Mouse (Mus musculus): ENCODE data around the gene Mgst3. TPM values are rescaled to one million over a fixed set of nuclear protein-coding genes. Genes with fewer than 3 reads are reported as not detected.

Gene Mgst3
- polyA plus RNA-seq, 1 experiment from 2014 or later: 59.3 TPM

DNA sequence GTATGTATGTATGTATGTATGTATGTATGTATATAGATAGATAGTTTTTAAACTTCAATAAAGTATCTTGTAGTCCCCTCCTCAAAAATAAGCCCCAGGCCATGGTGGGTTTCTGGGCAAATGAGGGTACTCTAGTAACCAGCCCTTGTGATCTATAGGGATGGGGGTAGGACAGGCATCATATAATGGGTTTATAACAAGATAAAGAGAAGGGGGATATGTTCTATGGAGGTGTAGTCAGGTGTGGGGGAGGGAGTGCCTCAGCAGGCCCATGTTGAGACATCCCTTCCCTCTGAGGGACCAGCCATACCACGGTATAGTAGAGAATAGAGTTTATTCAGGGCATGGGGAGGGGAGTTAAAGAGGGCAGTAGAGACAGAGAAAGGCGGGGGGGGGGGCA lies 7.2 kb downstream of the Mgst3 start:
- Histone ChIP-seq H3K9ac (no peak overlapping the region), H3K36me3 (ENCODE audit: poor library complexity, severe bottlenecking) (no peaks in the 10 kb centered on the region), H3K4me3 (no peak overlapping the region), H3K4me2 (no peak overlapping the region), H3K9me3 (replicated peaks) (no peaks in the 10 kb centered on the region), H3K27ac (no peak overlapping the region), H3K27me3 (0 out of 2 replicates have a peak, but pooled peaks cover 2% of the 10 kb centered on the region), H3K4me1 (0 out of 2 replicates have a peak, but pooled peaks cover 6% of the 10 kb centered on the region)
- no peak for ATAC-seq
- WGBS: 45% methylated on average over 2 of the region's 2 CpGs

DNA sequence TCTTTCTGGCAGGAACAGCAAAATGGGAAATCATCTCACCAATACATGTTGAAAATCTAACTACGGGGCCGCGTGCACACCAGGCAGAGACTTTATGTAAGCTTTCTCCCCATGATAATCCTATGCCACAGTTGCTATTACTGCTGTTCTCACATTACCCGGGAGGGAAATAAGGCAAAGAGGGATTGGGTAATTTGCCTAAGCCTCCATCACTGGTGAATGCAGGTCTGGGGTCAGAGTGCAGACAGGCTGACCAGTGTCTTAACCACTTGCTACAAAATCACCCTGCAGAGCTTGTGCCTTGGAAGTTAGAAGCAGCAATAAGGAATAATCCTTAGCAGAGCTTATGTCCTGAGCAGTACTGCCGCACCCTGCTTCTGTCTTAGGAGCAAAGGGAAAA lies 8.0 kb downstream of the Mgst3 start:
- no peak overlapping the region for H3K9ac ChIP-seq
- H3K4me3 ChIP-seq: no peak overlapping the region
- 0 out of 2 replicates have a peak, but pooled peaks cover 6% of the 10 kb centered on the region for H3K4me1 ChIP-seq
- no peaks in the 10 kb centered on the region for H3K36me3 ChIP-seq (ENCODE audit: poor library complexity, severe bottlenecking)
- no peaks in the 10 kb centered on the region for H3K27me3 ChIP-seq
- H3K4me2 ChIP-seq: no peak overlapping the region
- WGBS: 57% methylated on average over 5 of the region's 5 CpGs
- no peaks in the 10 kb centered on the region for H3K9me3 ChIP-seq (replicated peaks)
- no peak overlapping the region for H3K27ac ChIP-seq
- no peak for ATAC-seq

DNA sequence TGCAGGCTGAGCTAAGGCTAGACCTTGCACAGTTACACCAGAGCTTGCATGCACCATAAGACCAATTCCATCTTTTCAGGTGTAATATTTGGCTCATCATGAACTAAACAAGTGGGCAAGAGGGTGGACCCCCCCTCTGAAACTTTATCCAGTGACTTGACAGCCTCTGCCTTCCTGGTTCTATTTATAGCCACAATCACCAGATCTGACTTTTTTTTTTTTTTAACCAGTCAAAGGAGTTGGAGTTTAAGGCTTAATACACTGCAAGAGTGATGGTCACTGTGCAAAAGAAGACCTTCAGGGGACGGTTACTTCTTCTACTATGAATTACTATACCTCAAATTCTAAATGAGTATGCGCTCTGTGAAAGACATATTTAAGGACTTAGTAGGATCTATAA lies 8.4 kb downstream of the Mgst3 start:
- no peak overlapping the region for H3K9ac ChIP-seq
- H3K4me2 ChIP-seq: no peak overlapping the region
- H3K9me3 ChIP-seq (replicated peaks): no peaks in the 10 kb centered on the region
- H3K4me1 ChIP-seq: 0 out of 2 replicates have a peak, but pooled peaks cover 6% of the 10 kb centered on the region
- no peak overlapping the region for H3K4me3 ChIP-seq
- H3K27ac ChIP-seq: no peak overlapping the region
- 97% methylated on average over 2 of the region's 2 CpGs for WGBS
- no peak for ATAC-seq
- no peaks in the 10 kb centered on the region for H3K36me3 ChIP-seq (ENCODE audit: poor library complexity, severe bottlenecking)
- H3K27me3 ChIP-seq: no peaks in the 10 kb centered on the region

DNA sequence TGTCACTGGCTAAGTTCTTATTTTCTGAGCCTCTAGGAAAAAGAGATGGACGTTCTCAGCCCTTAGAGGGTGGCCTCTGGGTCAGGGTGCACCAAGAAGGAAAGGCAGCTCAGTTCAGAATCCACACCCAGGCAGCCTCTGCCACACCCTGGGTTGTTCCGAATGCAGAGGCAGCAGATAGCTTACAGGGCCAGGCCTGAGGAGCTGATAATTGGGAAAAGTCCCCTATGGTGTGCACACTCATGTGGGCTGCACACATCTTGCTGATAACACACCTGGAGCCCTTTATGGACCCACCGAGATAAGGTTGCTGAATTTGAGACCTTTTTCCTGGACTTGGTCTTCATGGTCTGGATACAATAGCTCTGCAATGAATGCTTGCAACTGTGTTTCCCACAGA lies 9.5 kb downstream of the Mgst3 start:
- H3K27me3 ChIP-seq: no peaks in the 10 kb centered on the region
- H3K4me2 ChIP-seq: no peak overlapping the region
- 80% methylated on average over 3 of the region's 3 CpGs for WGBS
- no peak overlapping the region for H3K4me3 ChIP-seq
- ATAC-seq: no peak
- 0 out of 2 replicates have a peak, but pooled peaks cover 6% of the 10 kb centered on the region for H3K4me1 ChIP-seq
- no peak overlapping the region for H3K9ac ChIP-seq
- no peaks in the 10 kb centered on the region for H3K9me3 ChIP-seq (replicated peaks)
- H3K36me3 ChIP-seq (ENCODE audit: poor library complexity, severe bottlenecking): no peaks in the 10 kb centered on the region
- no peak overlapping the region for H3K27ac ChIP-seq

DNA sequence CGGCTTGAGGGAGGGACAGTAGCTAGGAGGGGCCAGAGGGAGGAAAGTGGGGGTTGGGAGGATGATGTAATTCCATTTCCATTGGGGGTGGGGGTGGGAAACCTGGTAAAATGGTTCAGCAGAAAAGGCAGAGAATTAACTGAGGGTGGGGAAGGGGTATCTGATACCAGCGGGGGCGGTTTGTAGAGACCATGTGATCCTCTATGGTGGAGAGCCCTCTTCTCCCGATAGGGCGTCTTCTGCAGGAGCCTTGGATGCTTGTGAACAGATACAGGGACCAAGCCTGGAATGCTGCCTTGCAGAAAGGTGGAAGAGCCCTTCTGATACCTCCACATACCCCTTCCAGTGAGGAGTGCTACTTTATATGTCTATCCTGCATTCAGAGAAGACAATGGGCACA lies 10.5 kb downstream of the Mgst3 start:
- Histone ChIP-seq H3K4me2 (no peak overlapping the region), H3K9me3 (replicated peaks) (no peaks in the 10 kb centered on the region), H3K9ac (no peak overlapping the region), H3K27me3 (no peaks in the 10 kb centered on the region), H3K4me3 (no peak overlapping the region), H3K36me3 (ENCODE audit: poor library complexity, severe bottlenecking) (no peaks in the 10 kb centered on the region), H3K4me1 (peaks cover 9% of the 10 kb centered on the region; the same call in 1 of the 2 replicates), H3K27ac (no peak overlapping the region)
- 84% methylated on average over 5 of the region's 5 CpGs for WGBS
- ATAC-seq: no peak

DNA sequence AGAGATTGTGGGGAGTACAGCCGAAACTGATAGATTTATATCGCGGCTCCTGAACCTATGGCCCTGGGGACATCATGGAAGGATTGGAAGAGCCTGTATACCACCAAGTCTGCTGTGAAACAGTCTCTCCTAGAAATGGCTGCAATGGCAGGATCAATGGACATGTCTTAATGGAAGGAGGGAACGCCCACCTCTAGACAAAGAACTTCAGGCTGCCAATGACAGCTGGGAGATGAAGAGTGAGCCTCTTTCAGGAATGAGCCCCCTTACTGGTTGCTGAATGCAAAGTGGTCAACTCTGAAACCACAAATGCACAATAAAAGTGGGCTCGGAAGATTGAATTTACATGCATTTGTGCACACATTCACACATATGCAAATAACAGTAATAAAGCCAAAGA lies 10.9 kb downstream of the Mgst3 start:
- Histone ChIP-seq H3K4me2 (no peak overlapping the region), H3K36me3 (ENCODE audit: poor library complexity, severe bottlenecking) (no peaks in the 10 kb centered on the region), H3K9ac (no peak overlapping the region), H3K4me1 (peaks cover 13% of the 10 kb centered on the region), H3K9me3 (replicated peaks) (no peaks in the 10 kb centered on the region), H3K27ac (no peak overlapping the region), H3K27me3 (no peaks in the 10 kb centered on the region), H3K4me3 (no peak overlapping the region)
- no peak for ATAC-seq
- WGBS: 78% methylated on average over 5 of the region's 5 CpGs

DNA sequence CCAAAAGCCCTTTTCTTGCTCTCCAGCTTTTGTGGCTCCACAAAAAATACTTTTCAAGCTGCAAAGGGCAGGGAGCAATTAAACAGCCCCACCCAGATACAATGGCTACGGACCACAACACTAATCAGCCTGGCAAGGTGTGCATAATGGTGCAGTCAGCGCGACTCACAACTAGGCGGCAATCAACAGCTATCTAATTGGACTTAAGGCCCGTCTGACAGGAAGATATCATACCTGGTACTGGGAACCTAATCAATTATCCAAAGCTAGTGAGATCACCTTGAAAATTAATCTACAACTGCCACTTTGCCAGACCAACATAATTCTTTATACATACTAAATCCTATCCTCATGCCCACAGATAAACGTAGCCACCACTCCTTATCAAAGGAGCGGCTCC lies 11.3 kb downstream of the Mgst3 start:
- WGBS: 79% methylated on average over 7 of the region's 7 CpGs
- Histone ChIP-seq H3K27ac (no peak overlapping the region), H3K4me2 (no peak overlapping the region)

DNA sequence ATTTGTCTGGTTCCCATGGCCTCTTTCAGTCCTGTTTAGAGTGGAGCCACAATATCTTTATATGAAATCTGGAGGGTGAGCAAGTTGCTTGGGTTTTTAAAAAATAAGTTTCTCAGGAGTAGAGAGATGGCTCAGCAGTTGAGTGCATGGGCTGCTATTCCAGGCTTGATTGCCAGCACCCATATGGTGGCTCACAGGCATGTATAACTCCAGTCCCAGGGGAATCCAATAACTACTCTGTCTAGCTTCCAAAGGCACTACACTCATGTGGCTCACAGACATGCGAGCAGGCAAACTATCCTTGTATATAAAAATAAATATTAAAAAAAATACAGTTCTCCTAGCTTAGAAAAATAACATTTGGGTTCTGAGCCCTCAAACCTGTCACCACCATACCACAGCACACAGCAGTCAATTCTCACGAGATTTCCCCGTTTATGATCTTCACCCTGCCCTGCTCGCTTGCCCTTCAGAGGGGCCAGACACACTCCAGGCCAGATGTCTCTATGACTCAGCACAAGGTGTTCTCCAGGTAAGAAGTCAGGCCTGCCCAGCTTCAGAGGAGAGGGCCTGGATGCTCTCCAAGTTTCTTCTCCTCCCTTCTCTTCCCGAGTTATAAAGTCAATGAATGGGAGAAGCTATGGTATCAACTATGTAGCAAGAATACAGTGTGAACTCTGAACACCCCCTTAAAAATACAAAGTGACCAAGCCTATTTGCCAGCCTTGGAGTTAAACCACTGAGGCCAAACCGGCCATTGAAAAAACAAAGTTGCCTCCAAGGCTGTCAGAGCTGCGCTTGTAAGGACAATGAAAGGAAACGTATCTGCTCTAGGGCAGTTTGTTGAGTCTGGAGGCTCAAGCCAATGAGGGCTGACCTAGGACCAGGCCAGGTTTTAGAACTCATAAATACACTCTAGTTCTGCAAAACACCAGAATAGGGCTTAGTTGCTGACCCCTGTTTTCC lies 12.3 kb downstream of the Mgst3 start:
- peaks cover 15% of the 10 kb centered on the region for H3K4me1 ChIP-seq
- no peak overlapping the region for H3K4me3 ChIP-seq
- ATAC-seq: no peak; the same call in 1 of the 2 replicates
- no peak overlapping the region for H3K27ac ChIP-seq
- H3K9ac ChIP-seq: no peak overlapping the region
- no peaks in the 10 kb centered on the region for H3K9me3 ChIP-seq (replicated peaks)
- no peaks in the 10 kb centered on the region for H3K27me3 ChIP-seq
- no peak overlapping the region for H3K4me2 ChIP-seq
- H3K36me3 ChIP-seq (ENCODE audit: poor library complexity, severe bottlenecking): peaks cover 3% of the 10 kb centered on the region; the same call in 1 of the 2 replicates
- 90% methylated on average over 8 of the region's 8 CpGs for WGBS

More for the DNA sequence above, 11.3 kb downstream of the Mgst3 start:
- H3K36me3 ChIP-seq (ENCODE audit: poor library complexity, severe bottlenecking): no peaks in the 10 kb centered on the region
- no peaks in the 10 kb centered on the region for H3K9me3 ChIP-seq (replicated peaks)
- H3K9ac ChIP-seq: no peak overlapping the region
- peaks cover 15% of the 10 kb centered on the region for H3K4me1 ChIP-seq
- H3K27me3 ChIP-seq: no peaks in the 10 kb centered on the region
- no peak for ATAC-seq
- no peak overlapping the region for H3K4me3 ChIP-seq

DNA sequence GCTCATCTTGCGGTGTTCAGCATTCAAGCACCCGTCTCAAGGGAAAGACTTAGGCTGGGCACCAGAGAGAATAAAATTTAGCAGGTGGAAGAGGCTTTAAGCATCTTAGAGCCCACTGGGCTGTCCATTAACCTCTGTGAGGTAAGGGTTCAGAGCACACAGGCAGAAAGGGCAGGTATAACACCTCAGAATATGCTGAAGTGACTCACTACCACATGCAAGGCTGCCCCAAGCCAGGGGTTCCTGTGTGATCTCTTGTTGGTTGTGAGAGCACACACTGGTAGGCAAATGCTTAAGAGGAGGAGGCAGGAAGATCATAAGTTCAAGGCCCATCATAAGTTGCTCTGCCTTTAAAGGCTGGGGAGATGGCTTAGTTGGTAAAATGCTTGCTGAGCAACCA lies 13.4 kb downstream of the Mgst3 start:
- Histone ChIP-seq H3K4me2 (no peak overlapping the region), H3K9ac (no peak overlapping the region), H3K36me3 (ENCODE audit: poor library complexity, severe bottlenecking) (peaks cover 10% of the 10 kb centered on the region), H3K27me3 (no peaks in the 10 kb centered on the region), H3K4me3 (no peak overlapping the region), H3K4me1 (peaks cover 15% of the 10 kb centered on the region), H3K9me3 (replicated peaks) (no peaks in the 10 kb centered on the region), H3K27ac (no peak overlapping the region)
- no peak for ATAC-seq
- WGBS: 84% methylated on average over 2 of the region's 2 CpGs

DNA sequence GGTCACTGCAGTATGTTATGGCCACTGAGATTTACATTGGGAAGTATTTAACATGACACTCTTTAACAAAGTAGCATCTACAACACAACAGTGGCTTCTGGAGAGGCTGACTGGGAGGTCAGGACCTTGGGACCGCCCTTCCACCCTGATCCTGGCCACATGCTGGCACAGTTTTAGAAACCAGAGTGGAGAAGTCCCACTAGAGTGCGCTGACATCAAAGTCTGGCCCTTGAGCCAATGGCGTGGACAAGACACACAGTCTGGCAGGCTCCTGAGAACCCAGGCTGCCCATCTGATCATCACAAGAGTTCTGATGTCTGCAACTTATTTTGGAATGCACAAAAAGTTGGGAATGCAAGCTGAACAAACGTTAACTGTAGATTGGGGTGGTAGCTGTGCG lies 13.9 kb downstream of the Mgst3 start:
- H3K9me3 ChIP-seq (replicated peaks): no peaks in the 10 kb centered on the region
- no peak overlapping the region for H3K4me2 ChIP-seq
- ATAC-seq: no peak
- 67% methylated on average over 5 of the region's 5 CpGs for WGBS
- no peak overlapping the region for H3K4me3 ChIP-seq
- H3K36me3 ChIP-seq (ENCODE audit: poor library complexity, severe bottlenecking): peaks cover 10% of the 10 kb centered on the region
- peaks cover 3% of the 10 kb centered on the region; the same call in 1 of the 2 replicates for H3K27me3 ChIP-seq
- no peak overlapping the region for H3K27ac ChIP-seq
- peaks cover 17% of the 10 kb centered on the region for H3K4me1 ChIP-seq
- H3K9ac ChIP-seq: no peak overlapping the region

DNA sequence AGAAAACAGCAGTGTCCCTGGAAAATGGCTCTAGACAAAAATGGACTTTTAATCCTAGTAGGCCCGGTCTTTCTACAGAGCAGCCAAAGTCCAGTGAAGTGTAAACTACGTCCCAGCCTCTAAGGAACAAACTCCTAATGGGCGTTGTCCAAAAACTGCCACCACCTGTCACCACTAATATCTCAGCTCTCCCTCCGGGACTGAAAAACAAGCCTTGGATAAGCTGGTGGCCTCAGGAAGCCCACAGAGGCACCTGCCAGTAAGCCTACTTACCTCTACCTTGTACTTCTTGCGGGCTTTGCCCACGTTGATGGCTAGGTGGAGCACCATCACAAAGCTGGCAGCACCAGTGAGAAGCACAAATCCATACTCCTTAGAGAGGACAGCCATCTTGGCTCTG lies 15.6 kb downstream of the Mgst3 start:
- no peak overlapping the region for H3K4me3 ChIP-seq
- H3K36me3 ChIP-seq (ENCODE audit: poor library complexity, severe bottlenecking): peaks cover 10% of the 10 kb centered on the region
- peaks cover 3% of the 10 kb centered on the region; the same call in 1 of the 2 replicates for H3K27me3 ChIP-seq
- no peaks in the 10 kb centered on the region for H3K9me3 ChIP-seq (replicated peaks)
- H3K4me1 ChIP-seq: peaks cover 17% of the 10 kb centered on the region
- ATAC-seq: no peak
- WGBS: 63% methylated on average over 6 of the region's 6 CpGs
- no peak overlapping the region for H3K4me2 ChIP-seq
- no peak overlapping the region for H3K9ac ChIP-seq
- no peak overlapping the region for H3K27ac ChIP-seq

DNA sequence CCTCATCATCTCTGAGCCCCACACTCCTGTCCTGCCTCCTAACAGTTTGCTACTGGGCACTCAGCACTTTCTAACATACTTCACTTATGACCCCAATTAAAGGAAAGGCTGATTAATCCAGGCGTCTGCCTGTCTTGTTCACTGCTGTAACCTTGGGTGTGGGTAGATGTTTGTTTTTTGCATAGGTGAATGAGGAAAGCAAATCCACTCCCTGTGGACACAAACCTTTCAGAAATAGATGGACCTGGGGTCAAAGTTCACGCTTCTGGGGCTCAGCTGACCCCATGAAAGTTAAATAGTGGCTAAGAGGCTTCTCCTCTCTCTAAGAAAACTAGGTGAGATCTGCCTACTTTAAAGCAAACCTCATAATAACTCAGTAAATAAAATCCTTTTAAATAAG lies 18.7 kb downstream of the Mgst3 start:
- ATAC-seq: no peak
- Histone ChIP-seq H3K4me2 (no peak overlapping the region), H3K9ac (no peak overlapping the region), H3K27me3 (peaks cover 3% of the 10 kb centered on the region; the same call in 1 of the 2 replicates), H3K9me3 (replicated peaks) (no peaks in the 10 kb centered on the region), H3K4me1 (peaks cover 16% of the 10 kb centered on the region), H3K36me3 (ENCODE audit: poor library complexity, severe bottlenecking) (peaks cover 10% of the 10 kb centered on the region), H3K4me3 (no peak overlapping the region), H3K27ac (no peak overlapping the region)
- WGBS: 41% methylated on average over 2 of the region's 2 CpGs
